Mouse (Mus musculus) retina, postnatal 1 day (tissue): ENCODE data around the gene Gna15.
A peak's percentile ranks its signal among the peaks of the same experiment; 100 is the strongest.

Source experiments
- DNase-seq: peaks from one replicate; pipeline ENCODE4 v3.0.0-alpha.2; 2012

The Gna15 gene

GRCm38 (mm10) chr10:81553807-81554755 lies 30.1 kb upstream of the Gna15 start:
- DNase-seq = no peak

GRCm38 (mm10) chr10:81553232-81553631 lies 29.2 kb upstream of the Gna15 start:
- DNase-seq = no peak

- peak; percentile 92 for DNase-seq
Measured at GRCm38 (mm10) chr10:81551597-81552102, 27.6 kb upstream of the Gna15 start.

GRCm38 (mm10) chr10:81550257-81550656 lies 26.2 kb upstream of the Gna15 start:
- peak; percentile 78 for DNase-seq

- DNase-seq = no peak
Measured at GRCm38 (mm10) chr10:81548944-81549343, 24.9 kb upstream of the Gna15 start.

- DNase-seq = no peak
Measured at GRCm38 (mm10) chr10:81546788-81547571, 23.0 kb upstream of the Gna15 start.

- no peak for DNase-seq
Measured at GRCm38 (mm10) chr10:81546332-81546731, 22.3 kb upstream of the Gna15 start.

GRCm38 (mm10) chr10:81545161-81545747 lies 21.2 kb upstream of the Gna15 start, which contains the start of gene Gna11:
Gene Gna11, minus strand, starts transcription at chr10:81545190.
- DNase-seq = peak; percentile 99

- DNase-seq = no peak
Measured at GRCm38 (mm10) chr10:81544296-81545160, 20.5 kb upstream of the Gna15 start.

- no peak for DNase-seq
Measured at GRCm38 (mm10) chr10:81543633-81544032, 19.6 kb upstream of the Gna15 start.

- no peak for DNase-seq
Measured at GRCm38 (mm10) chr10:81542727-81543460, 18.9 kb upstream of the Gna15 start.

GRCm38 (mm10) chr10:81541803-81542202 lies 17.8 kb upstream of the Gna15 start:
- no peak for DNase-seq

- no peak for DNase-seq
Measured at GRCm38 (mm10) chr10:81541363-81541762, 17.3 kb upstream of the Gna15 start.

- no peak for DNase-seq
Measured at GRCm38 (mm10) chr10:81538321-81539048, 14.5 kb upstream of the Gna15 start.

GRCm38 (mm10) chr10:81537429-81537828 lies 13.4 kb upstream of the Gna15 start:
- no peak for DNase-seq

GRCm38 (mm10) chr10:81536734-81537133 lies 12.7 kb upstream of the Gna15 start:
- DNase-seq = no peak

GRCm38 (mm10) chr10:81534826-81535225 lies 10.8 kb upstream of the Gna15 start:
- DNase-seq = no peak

GRCm38 (mm10) chr10:81526779-81527178 lies 2.8 kb upstream of the Gna15 start:
- DNase-seq = peak; percentile 72

GRCm38 (mm10) chr10:81525017-81525694 lies 1.1 kb upstream of the Gna15 start:
- no peak for DNase-seq

- no peak for DNase-seq
Measured at GRCm38 (mm10) chr10:81523570-81523969, 455 bp downstream of the Gna15 start.
